Mouse (Mus musculus) heart, adult 9 months (tissue): ENCODE measurements around the gene Lrrc4b.

Source experiments
- DNase-seq, 2 experiments: peaks; one replicate each; pipeline ENCODE4 v3.0.0; 2022; ENCODE audit warnings: low spot score in 2 of 2

Gene Lrrc4b

DNA sequence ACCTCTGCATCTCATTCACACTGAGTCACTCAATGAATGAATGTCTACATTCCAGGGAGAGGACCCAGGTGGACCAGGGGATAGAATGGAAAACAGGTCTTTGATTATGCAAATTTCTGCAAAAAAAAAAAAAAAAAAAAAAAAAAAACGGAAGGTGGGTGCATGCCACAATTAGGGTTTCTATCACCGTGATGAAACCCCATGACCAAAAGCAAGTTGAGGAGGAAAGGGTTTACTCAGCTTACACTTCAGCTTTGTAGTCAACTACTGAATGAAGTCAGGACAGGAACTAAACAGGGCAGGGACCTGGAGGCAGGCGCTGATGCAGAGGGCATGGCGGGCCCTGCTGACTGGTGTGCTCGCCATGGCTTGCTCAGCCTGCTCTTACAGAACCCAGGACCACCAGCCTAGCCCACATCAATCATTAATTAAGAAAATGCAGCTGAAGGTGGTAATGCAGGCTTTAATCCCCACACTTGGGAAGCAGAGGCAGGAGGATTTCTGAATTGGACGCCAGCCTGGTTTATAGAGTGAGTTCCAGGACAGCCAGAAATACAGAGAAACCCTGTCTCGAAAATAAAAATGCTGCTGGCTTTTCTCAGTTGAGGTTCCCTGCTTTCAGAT, 56.9 kb downstream of the Lrrc4b start:
- DNase-seq: no peak

DNA sequence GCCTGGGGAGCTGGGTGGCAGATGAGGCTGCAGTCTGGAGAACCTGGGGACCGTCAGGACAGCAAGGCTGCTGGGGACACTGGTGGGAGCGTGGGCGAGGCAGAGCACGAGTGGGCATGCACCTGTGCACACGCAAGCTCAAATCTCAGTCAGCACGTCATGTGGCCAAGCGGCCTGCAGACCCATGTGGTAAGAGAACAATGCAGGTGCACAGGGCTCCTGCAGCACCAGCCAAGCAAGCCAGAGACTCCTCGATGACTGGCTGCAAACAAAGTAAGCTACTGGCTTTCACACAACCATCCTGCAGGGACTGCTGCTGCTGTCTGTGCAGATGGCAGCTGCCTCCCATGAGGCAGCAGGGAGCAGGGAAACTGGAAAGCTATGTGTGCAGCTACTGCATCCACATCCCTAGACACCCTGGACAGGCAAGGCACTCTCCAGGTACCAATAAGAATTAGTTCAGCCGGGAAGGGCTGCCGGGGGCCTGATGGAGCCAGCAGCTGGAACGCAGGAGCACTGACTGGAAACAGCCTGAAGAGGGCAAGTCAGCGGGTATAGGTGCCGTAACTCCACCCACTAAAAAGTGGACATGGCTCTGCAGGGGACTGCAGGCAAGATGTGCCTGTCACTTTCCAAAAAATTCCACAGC, 58.2 kb downstream of the Lrrc4b start:
- DNase-seq: no peak

DNA sequence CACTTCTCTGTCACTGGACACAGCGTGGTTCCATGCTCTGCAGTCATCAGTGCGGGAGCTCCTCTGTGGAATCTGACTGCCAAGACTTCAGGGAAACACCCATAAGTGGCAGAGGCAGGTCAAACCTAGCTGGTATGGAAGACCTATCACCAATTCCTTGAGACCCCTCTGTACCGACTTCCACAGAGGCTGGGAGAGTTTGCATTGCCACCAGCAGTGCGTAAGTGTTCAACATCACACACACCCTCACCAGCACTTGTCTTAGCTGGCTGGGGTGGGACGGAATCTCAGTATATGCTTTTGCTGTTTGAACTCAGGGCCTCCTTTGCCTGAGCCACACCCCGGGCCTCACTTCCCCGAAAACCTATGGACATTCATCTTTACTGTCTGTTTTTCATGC, 59.1 kb downstream of the Lrrc4b start:
- DNase-seq: no peak

DNA sequence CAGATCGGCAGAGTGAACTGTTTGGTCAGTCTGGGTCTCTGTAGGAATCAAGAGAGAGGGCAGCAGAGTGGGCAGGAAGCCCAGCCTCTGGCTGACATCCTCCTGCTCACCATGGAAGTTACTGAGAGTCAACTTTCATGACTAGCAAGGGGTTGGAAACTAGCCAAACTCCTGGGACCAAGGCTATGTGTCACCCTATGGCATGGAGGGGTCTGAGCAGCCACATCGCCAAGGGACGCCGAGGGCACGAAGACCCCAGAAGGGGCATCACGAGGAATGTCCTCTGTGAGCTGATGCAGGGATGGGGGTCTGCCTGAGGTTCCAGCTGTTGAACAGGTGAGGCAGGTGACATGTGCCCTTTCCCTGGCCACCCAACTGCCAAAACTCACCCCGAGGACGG, 59.7 kb downstream of the Lrrc4b start:
- DNase-seq: no peak

DNA sequence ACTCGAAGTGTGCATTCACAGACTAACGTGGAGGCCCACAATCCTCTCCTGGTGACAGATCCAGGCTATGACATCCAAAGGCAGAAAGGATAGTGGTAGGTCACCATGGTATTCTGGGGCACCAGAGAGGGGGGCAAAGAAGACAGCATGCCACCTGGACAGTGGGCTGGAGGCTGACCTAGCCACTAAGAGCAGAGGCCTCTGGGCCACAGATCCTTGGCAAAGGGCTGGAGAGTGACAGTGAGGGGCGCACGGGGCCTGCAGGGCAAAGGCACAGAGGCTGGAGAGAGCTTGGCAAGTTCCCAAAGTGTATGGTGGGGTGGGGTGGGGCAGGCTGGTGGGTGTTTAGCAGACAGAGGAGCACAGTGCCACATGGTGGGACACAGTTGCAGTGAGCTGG, 61.5 kb downstream of the Lrrc4b start:
- no peak for DNase-seq

DNA sequence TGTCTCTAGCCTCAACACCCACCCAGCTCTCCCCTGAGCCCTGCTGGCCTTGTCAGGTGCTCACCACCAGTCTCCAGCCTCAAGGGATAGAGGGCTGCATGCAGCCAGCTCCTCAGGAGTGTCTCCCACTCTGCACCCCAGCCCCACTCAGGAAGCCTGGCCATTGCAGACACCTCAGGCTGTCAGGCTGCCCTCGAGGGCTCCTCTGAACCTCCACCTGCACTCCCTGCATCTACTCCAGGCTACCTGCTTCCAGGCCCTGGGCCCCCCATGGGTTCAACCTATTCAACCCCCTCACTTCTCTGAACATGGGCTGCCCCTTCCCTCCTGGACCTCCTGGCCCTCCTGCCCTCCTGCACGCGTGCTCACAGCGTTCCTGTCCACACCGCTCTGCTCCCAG, 62.6 kb downstream of the Lrrc4b start:
- DNase-seq: no peak

DNA sequence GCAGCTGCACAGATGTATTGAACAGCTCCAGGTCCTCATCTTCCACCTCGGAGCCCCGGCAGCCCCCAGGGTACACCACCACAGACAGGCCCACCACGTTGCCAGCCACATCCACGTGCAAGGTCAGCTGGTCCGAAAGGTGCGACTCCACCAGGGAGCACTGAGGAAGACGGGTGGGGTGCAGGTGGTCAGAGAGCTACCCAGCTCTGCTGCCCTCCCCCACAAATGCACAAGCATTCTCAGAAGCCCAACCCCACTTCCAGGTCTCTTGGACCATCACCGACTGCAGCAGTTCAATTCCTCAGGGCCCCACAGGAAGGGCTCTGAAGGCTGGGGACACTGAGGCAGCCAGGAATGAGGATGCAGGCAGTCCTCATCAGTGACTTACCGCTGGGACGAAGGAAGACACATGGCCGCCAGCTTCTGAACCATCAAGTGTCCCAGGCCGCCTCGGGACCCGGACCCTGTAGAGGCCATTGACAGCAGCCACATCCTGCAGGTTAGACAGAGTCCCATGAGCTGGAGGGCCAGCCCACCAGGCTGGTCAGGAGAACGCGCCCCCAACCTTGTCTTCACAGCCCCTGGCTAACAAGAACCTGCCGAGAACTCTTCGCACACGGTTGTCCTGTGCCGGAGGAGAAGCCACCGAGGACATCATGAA, 63.5 kb downstream of the Lrrc4b start:
- DNase-seq: no peak

DNA sequence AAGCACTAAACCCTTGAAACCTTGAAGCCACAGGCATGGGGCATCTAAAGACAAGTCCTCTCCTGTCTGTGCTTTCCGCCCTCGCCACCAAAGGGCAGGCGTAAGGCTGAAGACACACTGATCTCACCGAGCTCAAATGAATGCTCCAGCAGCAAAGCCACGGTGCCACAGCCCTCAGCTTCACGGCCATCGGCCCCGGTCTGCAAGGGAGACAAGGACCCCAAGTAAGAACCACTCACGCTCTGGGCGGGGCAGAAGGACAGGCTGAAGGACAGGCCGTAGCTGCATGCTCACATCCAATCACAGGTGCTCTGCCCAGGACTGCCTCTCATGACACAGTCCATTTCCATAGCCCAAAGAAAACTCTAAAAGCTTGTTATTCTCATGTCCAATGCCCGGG, 65.9 kb downstream of the Lrrc4b start:
- DNase-seq: no peak

DNA sequence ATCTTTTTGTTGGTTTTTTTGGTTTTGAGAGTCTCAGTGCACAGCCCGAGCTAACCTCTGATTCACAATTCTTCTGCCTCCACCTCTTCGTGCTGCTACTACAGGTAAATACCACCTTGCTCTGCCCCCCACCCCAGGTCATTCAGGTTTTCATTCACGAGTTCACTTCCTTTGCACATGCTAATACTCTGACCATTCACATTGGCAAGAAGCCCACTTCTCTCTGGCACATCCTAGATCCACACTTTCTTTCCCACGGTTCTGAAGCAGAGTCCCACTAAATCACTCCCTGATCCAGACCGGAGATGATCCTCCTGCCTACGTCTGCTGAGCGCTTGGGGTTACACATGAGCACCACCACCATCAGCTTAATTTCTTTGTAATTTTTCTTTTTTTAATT, 66.3 kb downstream of the Lrrc4b start:
- no peak for DNase-seq

DNA sequence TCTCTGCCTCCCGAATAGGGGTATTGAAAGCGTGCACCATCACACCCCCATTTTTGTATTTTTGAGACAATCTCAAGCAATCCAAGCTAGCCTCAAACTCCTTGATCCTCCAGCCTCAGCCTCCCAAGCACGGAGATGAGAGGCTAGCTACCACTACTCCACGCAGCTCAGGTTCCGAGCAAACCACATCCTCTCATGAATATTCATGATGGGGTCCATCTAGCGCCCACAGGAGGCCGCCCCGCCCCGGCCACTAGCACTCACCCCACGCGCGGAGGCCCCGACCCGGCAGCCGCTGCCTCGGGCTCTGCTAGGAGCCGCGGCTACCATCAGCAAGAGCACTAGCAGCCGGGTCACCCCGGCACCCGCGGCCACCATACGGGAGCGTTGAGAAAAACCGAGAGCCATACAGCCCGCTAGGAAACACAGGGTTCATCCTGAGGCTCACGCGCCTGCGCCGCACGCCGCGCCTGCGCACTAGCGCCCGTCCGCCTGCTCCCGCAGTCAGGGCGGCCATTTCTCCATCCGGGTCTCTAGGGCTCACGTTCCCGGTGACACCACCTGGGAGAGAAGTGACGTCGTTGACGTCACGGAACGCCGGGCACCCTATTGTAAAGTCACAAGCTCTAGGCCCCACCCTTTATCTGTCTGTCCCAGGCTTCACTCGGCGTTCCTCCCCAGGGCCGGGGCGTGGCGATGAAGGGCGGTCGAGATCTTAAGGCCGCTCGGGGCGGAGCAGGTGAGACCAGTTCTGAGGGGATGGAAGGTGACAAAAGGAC, 67.4 kb downstream of the Lrrc4b start, which contains the start of the genes Emc10 and Fam71e1:
Gene Emc10 (minus strand): TSS at position 538 of the 779 bp plus-strand sequence.
Gene Fam71e1 (plus strand): TSS at position 590 of the 779 bp plus-strand sequence.
- peak; percentile 97 to 98 for DNase-seq

DNA sequence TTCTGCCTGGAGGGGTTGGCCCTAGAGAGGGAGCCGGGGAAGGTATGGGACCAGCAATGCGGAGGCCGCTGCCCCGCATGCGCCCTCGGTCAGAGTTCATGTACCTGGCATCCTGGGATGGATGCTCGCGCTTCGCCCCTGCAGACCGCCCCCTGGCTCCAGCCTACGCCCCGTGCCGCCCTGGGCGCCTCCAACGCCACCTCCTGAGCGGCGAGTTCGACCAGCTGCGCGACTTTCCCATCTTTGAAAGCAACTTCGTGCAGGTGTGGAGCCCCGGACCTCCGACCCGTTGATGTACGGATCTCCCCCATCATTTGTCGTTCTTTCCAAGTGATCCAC, 67.9 kb downstream of the Lrrc4b start:
- no peak for DNase-seq

DNA sequence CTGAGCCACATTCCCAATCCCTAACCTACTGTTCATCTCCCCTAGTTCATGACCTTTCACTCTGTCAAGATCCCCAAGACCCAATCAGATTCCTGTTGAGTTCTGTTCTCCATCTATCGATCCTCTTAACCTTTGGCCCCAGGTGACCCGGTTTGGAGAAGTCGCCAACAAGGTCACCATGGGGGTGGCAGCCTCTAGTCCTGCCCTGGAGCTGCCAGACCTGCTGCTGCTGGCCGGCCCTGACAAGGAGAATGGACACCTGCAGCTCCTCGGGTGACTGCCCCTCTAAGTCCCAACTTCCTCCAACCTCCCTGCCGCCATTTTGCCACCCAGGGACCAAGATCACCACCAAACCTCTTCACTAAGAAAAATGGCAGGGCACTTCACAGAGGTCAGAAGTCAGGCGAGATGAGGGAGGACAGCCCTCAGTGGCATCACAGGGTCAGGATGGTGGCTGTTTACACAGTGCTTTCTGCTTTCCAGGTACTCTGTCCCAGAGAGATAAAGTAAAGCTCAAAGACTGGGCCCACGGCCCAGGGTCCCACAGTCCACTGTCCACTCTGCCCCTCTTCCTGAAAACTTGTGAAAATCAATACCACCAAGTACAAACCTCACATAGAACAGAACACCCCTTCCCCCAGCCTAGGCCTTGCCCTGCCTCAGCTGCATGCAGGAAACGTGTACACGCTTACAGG, 68.7 kb downstream of the Lrrc4b start:
- DNase-seq: no peak

DNA sequence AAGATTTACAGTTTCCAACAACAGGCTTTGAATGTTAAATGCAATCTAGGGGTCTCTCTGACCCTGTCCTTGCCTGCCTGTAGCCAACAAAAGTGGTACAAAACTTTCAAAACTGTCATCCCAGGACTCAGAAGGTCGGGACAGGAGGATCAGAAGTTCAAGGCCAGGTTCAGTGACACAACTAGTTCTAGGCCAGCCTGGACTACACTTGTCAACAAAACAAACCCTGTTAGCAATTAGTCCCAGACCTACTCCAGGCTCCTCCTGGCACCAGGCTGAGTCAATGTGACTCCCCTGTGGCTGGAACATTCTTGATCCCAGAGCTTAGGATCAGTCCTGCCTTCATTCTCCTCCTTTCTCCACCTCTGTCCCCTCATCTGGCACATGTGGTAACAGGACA, 70.1 kb downstream of the Lrrc4b start:
- no peak for DNase-seq

DNA sequence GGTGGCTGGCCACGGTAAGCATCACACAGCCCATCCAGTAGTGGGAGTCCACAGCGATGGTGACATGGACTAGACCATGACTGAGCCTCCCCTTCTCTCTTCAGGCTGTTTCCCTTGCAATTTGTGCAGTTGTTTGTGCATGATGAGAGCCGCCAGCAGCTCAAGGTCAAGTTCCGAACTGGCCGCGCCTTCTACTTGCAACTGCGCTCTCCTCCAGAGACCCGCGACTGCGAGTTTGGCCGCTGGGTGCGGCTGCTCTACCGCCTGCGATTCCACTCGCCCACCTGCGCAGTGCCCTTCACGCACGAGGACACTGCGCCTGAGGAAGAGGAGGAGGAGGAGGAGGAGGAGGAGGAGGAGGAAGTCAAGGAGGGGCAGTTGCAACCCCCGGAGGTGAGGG, 71.2 kb downstream of the Lrrc4b start:
- DNase-seq: no peak

DNA sequence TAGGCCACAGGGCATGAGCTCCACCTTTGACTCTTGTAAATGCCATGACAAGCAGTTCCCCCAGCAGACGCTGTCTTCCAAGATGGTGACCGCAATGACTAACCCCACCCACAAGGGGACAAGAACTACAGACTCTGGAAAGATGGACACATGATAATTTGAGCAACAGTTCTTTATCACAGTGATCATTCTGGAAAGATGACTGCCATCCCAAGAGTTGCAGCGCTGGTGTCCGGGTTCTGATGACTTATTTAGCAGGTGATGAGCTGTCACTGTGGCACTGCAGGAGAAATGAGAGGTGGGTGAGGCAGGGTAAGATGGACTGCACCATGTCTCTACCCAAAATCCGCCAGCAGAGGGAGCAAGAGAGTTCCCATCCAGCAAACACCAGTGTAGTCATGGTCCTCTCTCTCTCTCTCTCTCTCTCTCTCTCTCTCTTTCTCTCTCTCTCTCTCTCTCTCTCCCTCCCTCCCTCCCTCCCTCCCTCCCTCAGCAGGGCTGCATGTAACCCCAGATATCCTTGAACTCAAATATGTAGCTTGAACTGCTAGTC, 72.8 kb downstream of the Lrrc4b start:
- DNase-seq: peak in 1 of 2 experiments; percentile 24

DNA sequence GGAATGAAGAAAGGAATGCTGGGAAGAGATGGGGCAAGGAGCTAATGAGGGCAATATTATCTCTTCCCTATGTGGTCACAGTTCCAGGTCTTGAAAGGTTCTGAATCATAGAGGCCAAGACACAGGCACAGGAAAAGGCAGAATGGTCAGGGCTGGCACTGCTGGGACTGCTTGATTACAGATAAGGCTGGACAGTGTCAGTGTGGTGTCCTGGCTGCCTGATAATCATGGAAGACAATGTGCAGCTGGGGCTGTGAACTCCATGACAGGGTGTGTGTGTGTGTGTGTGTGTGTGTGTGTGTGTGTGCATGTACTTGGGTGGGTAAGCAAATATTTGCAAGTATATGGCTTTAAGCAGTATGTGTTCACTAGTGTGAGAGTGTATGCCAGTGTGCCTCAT, 78.7 kb downstream of the Lrrc4b start:
- DNase-seq: no peak
